Mouse (Mus musculus) myocyte (in vitro differentiated cells): ENCODE measurements around the gene Hhipl1.

Source experiments
- E2F4 ChIP-seq: IDR thresholded peaks from one replicate; pipeline ENCODE4 v1.6.1; 2011; ENCODE audit warnings: mild to moderate bottlenecking, control low read depth, moderate library complexity; ENCODE audit not compliant: insufficient read depth
- USF1 ChIP-seq: IDR thresholded peaks from one replicate; pipeline ENCODE4 v1.6.1; 2011; ENCODE audit warnings: low read depth, mild to moderate bottlenecking, control low read depth, moderate library complexity

- TF ChIP-seq E2F4 (no peak), USF1 (no peak)
These were observed 9.7 kb downstream of the Hhipl1 start for GRCm38 (mm10) chr12:108315818-108316217.
